Mouse (Mus musculus) megakaryocyte, embryonic 14.5 days (primary cell): ENCODE results near the gene Cachd1.

Source experiments
- FLI1 ChIP-seq: IDR thresholded peaks from 2 replicates; pipeline ENCODE4 v1.6.1; 2012; ENCODE audit warnings: low read length, inconsistent platforms, mixed read lengths
- GATA1 ChIP-seq: IDR thresholded peaks from 3 replicates; pipeline ENCODE4 v1.6.1; 2012; ENCODE audit warnings: mixed read lengths, low read length, inconsistent platforms, borderline replicate concordance

GRCm38 (mm10) chr4:101069154-101069971, 292.9 kb downstream of the Cachd1 start:
- TF ChIP-seq GATA1 (no peak), FLI1 (no peak)
